In genomic region chrX:149762853-149763252, GRCm38 (mm10) we compare ENCODE assay signal across 12 mouse cellular contexts. TPM values are rescaled to one million over a fixed set of nuclear protein-coding genes. Genes with fewer than 3 reads are reported as not detected.
DNase-seq lines count a peak whose midpoint lies in the region.
"Not testable (repeated sequence)": the region's sequence is repeated elsewhere in the genome, so short reads cannot be mapped to it uniquely, and the experiment has no call there.
"Had no signal": no experiment of that assay in that cellular context is flagged by ENCODE, and none has a peak within 500 bp of the region (broad histone marks: within the 10 kb centered on the region; RNA-seq: fewer than 3 reads in every experiment).

No protein-coding gene starts in this region.

- DNase-seq in CD4-positive helper T cell, adult 2 months (ENCODE audit: low read depth, low spot score) = peak; percentile 0
- DNase-seq in adipocyte (ENCODE audit: low spot score) = peak; percentile 68
- DNase-seq in cerebellum, adult 9-11 months = peak; percentile 1
- peak; percentile 1 to 47 for DNase-seq in heart, postnatal 14 days
- peak; percentile 6 for DNase-seq in kidney, postnatal 10 days
- DNase-seq in left cerebral cortex, postnatal 4 days = peak; percentile 0
- peak; percentile 4 for DNase-seq in naive thymus-derived CD4-positive, alpha-beta T cell, adult 2 months (ENCODE audit: low read depth)
- DNase-seq in thymus, postnatal 14 days = peak; percentile 2

- intact Hi-C loops in heart, postnatal 14 days (cut with DNase I); left cerebral cortex, postnatal 4 days (cut with DNase I): not testable (repeated sequence)

RNA-seq across cellular contexts. Expression of gene Gm15097, which starts 21.4 kb away (rescaled TPM):
- total RNA-seq in heart, postnatal 14 days (2021) = not detected
- not detected for total RNA-seq in left cerebral cortex, postnatal 4 days (2021)
- total RNA-seq: adrenal gland, postnatal 4 days; common myeloid progenitor, adult 5-6 weeks; heart, postnatal 36 days; left cerebral cortex, postnatal 36 days had no signal

Comparison
In these comparisons a context has a peak if more than half of its experiments do, and no peak if none do; other contexts are left out.
1. Peak in every context shown above with its lines: DNase-seq.
2. DNase-seq: peak in every context shown above with its lines; median percentile 68 in adipocyte; 24 in heart, postnatal 14 days; 6 in kidney, postnatal 10 days; 4 in naive thymus-derived CD4-positive, alpha-beta T cell, adult 2 months; 2 in thymus, postnatal 14 days; 1 in cerebellum, adult 9-11 months; 0 in CD4-positive helper T cell, adult 2 months; 0 in left cerebral cortex, postnatal 4 days.